Mouse (Mus musculus) heart, embryonic 11.5 days (tissue): ENCODE data around the gene Dnajb5. TPM values are rescaled to one million over a fixed set of nuclear protein-coding genes. Genes with fewer than 3 reads are reported as not detected.
A peak's percentile ranks its signal among the peaks of the same experiment; 100 is the strongest.

Experiments
- ATAC-seq: fragments of 200-750 bp; cut with Nextera tagmentation; replicated peaks from 2 replicates; pipeline ENCODE4 v1.8.0; 2017; ENCODE audit warnings: moderate library complexity; ENCODE audit not compliant: insufficient number of reproducible peaks, low FRiP score, low TSS enrichment
- H3K27ac ChIP-seq: fragments of 300-500 bp; sonication (generic); 2 replicates; pipeline ENCODE4 v1.5.1; 2014; ENCODE audit warnings: mild to moderate bottlenecking, low read depth, low read length
- H3K27me3 ChIP-seq: fragments of 300-500 bp; sonication (generic); 2 replicates; pipeline ENCODE4 v1.6.1; 2014; ENCODE audit warnings: mild to moderate bottlenecking, low read length, mixed read lengths; ENCODE audit not compliant: control insufficient read depth, insufficient read depth
- H3K36me3 ChIP-seq: fragments of 300-500 bp; sonication (generic); 2 replicates; pipeline ENCODE4 v1.6.1; 2014; ENCODE audit warnings: mild to moderate bottlenecking, low read length, moderate library complexity, mixed read lengths; ENCODE audit not compliant: control insufficient read depth, insufficient read depth
- H3K4me1 ChIP-seq: fragments of 300-500 bp; sonication (generic); 2 replicates; pipeline ENCODE4 v1.6.1; 2014; ENCODE audit warnings: low read length; ENCODE audit not compliant: control insufficient read depth, insufficient read depth
- H3K4me2 ChIP-seq: fragments of 300-500 bp; sonication (generic); 2 replicates; pipeline ENCODE4 v1.6.1; 2014; ENCODE audit warnings: mild to moderate bottlenecking, moderate library complexity
- H3K4me3 ChIP-seq: fragments of 300-500 bp; sonication (generic); 2 replicates; pipeline ENCODE4 v1.5.1; 2014; ENCODE audit warnings: low read depth, low read length
- H3K9ac ChIP-seq: fragments of 300-500 bp; sonication (generic); 2 replicates; pipeline ENCODE4 v1.6.1; 2014; ENCODE audit warnings: mild to moderate bottlenecking, low read depth, low read length, moderate library complexity
- H3K9me3 ChIP-seq: fragments of 300-500 bp; sonication (generic); replicated peaks from 2 replicates; pipeline ENCODE4 v1.6.1; 2016; ENCODE audit warnings: low read length; ENCODE audit not compliant: control insufficient read depth
- WGBS: fragments of 180-500 bp; shearing (Covaris S2); extraction: QIAGEN DNeasy Blood & Tissue Kit; methylation state at CpG from one replicate; pipeline ENCODE4 v1.1.7; 2014; ENCODE audit not compliant: insufficient replicate concordance; 5-methylcytosine and 5-hydroxymethylcytosine counted together
- polyA plus RNA-seq: library from polyadenylated mRNA; unstranded; fragments of >200 nt; fragmentation: Nextera tagmentation; extraction: Ambion mirVana; gene quantifications from 2 replicates; pipeline ENCODE4 v1.2.1, GENCODE M21; 2014

The Dnajb5 gene
- polyA plus RNA-seq, 1 experiment from 2014 or later, result 11.8 TPM

GRCm38 (mm10) chr4:42928209-42928608 lies 21.4 kb upstream of the Dnajb5 start:
- Histone ChIP-seq H3K4me3 (no peak overlapping the region), H3K9me3 (no peaks in the 10 kb centered on the region), H3K36me3 (no peaks in the 10 kb centered on the region), H3K9ac (no peak overlapping the region), H3K4me2 (no peak overlapping the region), H3K27ac (no peak overlapping the region), H3K4me1 (peaks cover 1% of the 10 kb centered on the region; the same call in 1 of the 2 replicates), H3K27me3 (peaks cover 6% of the 10 kb centered on the region)
- no peak for ATAC-seq
- WGBS, result 73% methylated on average over 5 of the region's 5 CpGs

- Histone ChIP-seq H3K4me3 (no peak overlapping the region), H3K4me1 (peaks cover 9% of the 10 kb centered on the region; the same call in 1 of the 2 replicates), H3K36me3 (no peaks in the 10 kb centered on the region), H3K9ac (no peak overlapping the region), H3K27ac (no peak overlapping the region), H3K9me3 (no peaks in the 10 kb centered on the region), H3K4me2 (no peak overlapping the region), H3K27me3 (peaks cover 6% of the 10 kb centered on the region)
- ATAC-seq, result no peak
- WGBS, result 88% methylated on average over 9 of the region's 9 CpGs
Observed at GRCm38 (mm10) chr4:42928952-42929351, 20.7 kb upstream of the Dnajb5 start.

GRCm38 (mm10) chr4:42932229-42932969 lies 17.2 kb upstream of the Dnajb5 start:
- peaks cover 10% of the 10 kb centered on the region; the same call in 1 of the 2 replicates for H3K4me1 ChIP-seq
- 39% methylated on average over 8 of the region's 8 CpGs for WGBS
- no peaks in the 10 kb centered on the region for H3K9me3 ChIP-seq
- H3K27ac ChIP-seq, result peak overlapping the region; percentile 86
- ATAC-seq, result 0 out of 2 replicates have a peak, but pooled peaks have one; percentile 22
- no peak overlapping the region; the same call in 1 of the 2 replicates for H3K4me2 ChIP-seq
- H3K27me3 ChIP-seq, result peaks cover 14% of the 10 kb centered on the region
- H3K9ac ChIP-seq, result no peak overlapping the region
- H3K36me3 ChIP-seq, result no peaks in the 10 kb centered on the region
- H3K4me3 ChIP-seq, result no peak overlapping the region

- Histone ChIP-seq H3K27me3 (peaks cover 26% of the 10 kb centered on the region), H3K4me1 (peaks cover 10% of the 10 kb centered on the region; the same call in 1 of the 2 replicates), H3K9me3 (no peaks in the 10 kb centered on the region), H3K27ac (no peak overlapping the region), H3K9ac (0 out of 2 replicates have a peak overlapping the region, but pooled peaks have one; percentile 39), H3K36me3 (no peaks in the 10 kb centered on the region), H3K4me2 (peak overlapping the region; percentile 61), H3K4me3 (0 out of 2 replicates have a peak overlapping the region, but pooled peaks have one; percentile 26)
- 9% methylated on average over 22 of the region's 22 CpGs for WGBS
- peak; percentile 49; the same call in 1 of the 2 replicates for ATAC-seq
Observed at GRCm38 (mm10) chr4:42933630-42934029, 16.0 kb upstream of the Dnajb5 start.

- ATAC-seq, result no peak
- Histone ChIP-seq H3K4me1 (no peaks in the 10 kb centered on the region), H3K27me3 (peaks cover 51% of the 10 kb centered on the region), H3K9me3 (no peaks in the 10 kb centered on the region), H3K27ac (no peak overlapping the region), H3K4me3 (no peak overlapping the region), H3K9ac (no peak overlapping the region), H3K36me3 (no peaks in the 10 kb centered on the region), H3K4me2 (no peak overlapping the region)
- WGBS, result 73% methylated on average over 7 of the region's 7 CpGs
Observed at GRCm38 (mm10) chr4:42941396-42941795, 8.2 kb upstream of the Dnajb5 start.

GRCm38 (mm10) chr4:42943341-42943740 lies 6.3 kb upstream of the Dnajb5 start:
- no peak overlapping the region for H3K4me3 ChIP-seq
- H3K4me1 ChIP-seq, result no peaks in the 10 kb centered on the region
- no peak overlapping the region for H3K4me2 ChIP-seq
- no peak for ATAC-seq
- H3K36me3 ChIP-seq, result no peaks in the 10 kb centered on the region
- H3K27ac ChIP-seq, result no peak overlapping the region
- H3K9ac ChIP-seq, result no peak overlapping the region
- H3K27me3 ChIP-seq, result peaks cover 53% of the 10 kb centered on the region
- H3K9me3 ChIP-seq, result no peaks in the 10 kb centered on the region
- 68% methylated on average over 5 of the region's 5 CpGs for WGBS

GRCm38 (mm10) chr4:42944185-42944584 lies 5.4 kb upstream of the Dnajb5 start:
- Histone ChIP-seq H3K9ac (no peak overlapping the region), H3K27ac (no peak overlapping the region), H3K36me3 (no peaks in the 10 kb centered on the region), H3K27me3 (peaks cover 45% of the 10 kb centered on the region), H3K4me1 (peaks cover 5% of the 10 kb centered on the region; the same call in 1 of the 2 replicates), H3K4me3 (no peak overlapping the region), H3K9me3 (no peaks in the 10 kb centered on the region), H3K4me2 (no peak overlapping the region)
- ATAC-seq, result no peak
- 75% methylated on average over 9 of the region's 9 CpGs for WGBS

GRCm38 (mm10) chr4:42945043-42945442 lies 4.6 kb upstream of the Dnajb5 start:
- H3K27ac ChIP-seq, result no peak overlapping the region
- ATAC-seq, result no peak
- H3K9me3 ChIP-seq, result no peaks in the 10 kb centered on the region
- WGBS, result 6% methylated on average over 6 of the region's 6 CpGs
- H3K9ac ChIP-seq, result no peak overlapping the region
- H3K27me3 ChIP-seq, result peaks cover 45% of the 10 kb centered on the region
- H3K36me3 ChIP-seq, result no peaks in the 10 kb centered on the region
- H3K4me2 ChIP-seq, result no peak overlapping the region
- no peak overlapping the region for H3K4me3 ChIP-seq
- peaks cover 6% of the 10 kb centered on the region; the same call in 1 of the 2 replicates for H3K4me1 ChIP-seq
